Mouse (Mus musculus) kidney, postnatal 0 days (tissue): ENCODE measurements around the gene Cisd2. TPM values are rescaled to one million over a fixed set of nuclear protein-coding genes. Genes with fewer than 3 reads are reported as not detected.

ENCODE experiments used
- ATAC-seq: fragments of 200-750 bp; cut with Nextera tagmentation; replicated peaks from 2 replicates; pipeline ENCODE4 v1.8.0; 2017; ENCODE audit warnings: low read depth, moderate number of reproducible peaks, moderate TSS enrichment, moderate library complexity; ENCODE audit not compliant: low FRiP score
- DNase-seq: peaks from one replicate; pipeline ENCODE4 v3.0.0-alpha.2; 2016; ENCODE audit warnings: low spot score
- H3K27ac ChIP-seq: fragments of 300-500 bp; sonication (generic); 2 replicates; pipeline ENCODE4 v1.5.1; 2014; ENCODE audit warnings: mild to moderate bottlenecking
- H3K27me3 ChIP-seq: fragments of 300-500 bp; sonication (generic); 2 replicates; pipeline ENCODE4 v1.6.1; 2014; ENCODE audit warnings: low read length, mixed read lengths; ENCODE audit not compliant: insufficient read depth
- H3K36me3 ChIP-seq: fragments of 300-500 bp; sonication (generic); 2 replicates; pipeline ENCODE4 v1.6.1; 2014; ENCODE audit warnings: low read length, mixed read lengths; ENCODE audit not compliant: insufficient read depth
- H3K4me1 ChIP-seq: fragments of 300-500 bp; sonication (generic); replicated peaks from 2 replicates; pipeline ENCODE4 v1.6.1; 2014; ENCODE audit warnings: antibody characterized with exemption, low read length, mixed read lengths; ENCODE audit not compliant: insufficient read depth
- H3K4me2 ChIP-seq: fragments of 300-500 bp; sonication (generic); 2 replicates; pipeline ENCODE4 v1.6.1; 2014; ENCODE audit warnings: mild to moderate bottlenecking, low read length, moderate library complexity, mixed read lengths
- H3K4me3 ChIP-seq: fragments of 300-500 bp; sonication (generic); replicated peaks from 2 replicates; pipeline ENCODE4 v1.5.1; 2014; ENCODE audit warnings: low read depth, low read length
- H3K9ac ChIP-seq: fragments of 300-500 bp; sonication (generic); 2 replicates; pipeline ENCODE4 v1.6.1; 2014; ENCODE audit warnings: low read depth, low read length
- H3K9me3 ChIP-seq: fragments of 300-500 bp; sonication (generic); replicated peaks from 2 replicates; pipeline ENCODE4 v1.6.1; 2016; ENCODE audit warnings: low read length, inconsistent platforms, mixed read lengths
- CTCF ChIP-seq: IDR thresholded peaks from 2 replicates; pipeline ENCODE4 v1.5.1; 2016; ENCODE audit warnings: antibody characterized with exemption, low read depth, mild to moderate bottlenecking, moderate library complexity
- WGBS: fragments of 180-500 bp; shearing (Covaris S2); extraction: QIAGEN DNeasy Blood & Tissue Kit; methylation state at CpG from one replicate; pipeline ENCODE4 v1.1.7; 2014; 5-methylcytosine and 5-hydroxymethylcytosine counted together
- polyA plus RNA-seq: library from polyadenylated mRNA; unstranded; fragments of >200 nt; fragmentation: Nextera tagmentation; extraction: Ambion mirVana; gene quantifications from 2 replicates; pipeline ENCODE4 v1.2.1, GENCODE M21; 2015

Cisd2 gene
- polyA plus RNA-seq, 1 experiment from 2014 or later = 57.8 TPM

- WGBS = 69% methylated on average over 5 of the region's 5 CpGs
- Histone ChIP-seq H3K9ac (no peak overlapping the region), H3K36me3 (no peaks in the 10 kb centered on the region), H3K27ac (no peak overlapping the region), H3K4me3 (no peak overlapping the region), H3K9me3 (no peaks in the 10 kb centered on the region), H3K27me3 (no peaks in the 10 kb centered on the region), H3K4me2 (no peak overlapping the region), H3K4me1 (no peaks in the 10 kb centered on the region)
- no peak for ATAC-seq
- no peak for DNase-seq
- no peak for TF ChIP-seq CTCF
These were observed 28.6 kb downstream of the Cisd2 start for GRCm38 (mm10) chr3:135395085-135395484.

GRCm38 (mm10) chr3:135393186-135393585, 30.5 kb downstream of the Cisd2 start:
- Histone ChIP-seq H3K36me3 (no peaks in the 10 kb centered on the region), H3K4me3 (no peak overlapping the region), H3K9ac (no peak overlapping the region), H3K27ac (no peak overlapping the region), H3K27me3 (no peaks in the 10 kb centered on the region), H3K4me1 (no peaks in the 10 kb centered on the region), H3K4me2 (no peak overlapping the region), H3K9me3 (no peaks in the 10 kb centered on the region)
- ATAC-seq = no peak
- WGBS = 69% methylated on average over 6 of the region's 6 CpGs
- TF ChIP-seq CTCF = no peak
- no peak for DNase-seq

- Histone ChIP-seq H3K27me3 (no peaks in the 10 kb centered on the region), H3K9me3 (no peaks in the 10 kb centered on the region), H3K9ac (no peak overlapping the region), H3K4me2 (no peak overlapping the region), H3K4me3 (no peak overlapping the region), H3K27ac (no peak overlapping the region), H3K4me1 (no peaks in the 10 kb centered on the region), H3K36me3 (no peaks in the 10 kb centered on the region)
- no peak for ATAC-seq
- DNase-seq = no peak
- no peak for TF ChIP-seq CTCF
- 93% methylated on average over 4 of the region's 4 CpGs for WGBS
These were observed 43.9 kb downstream of the Cisd2 start for GRCm38 (mm10) chr3:135379868-135380267.

- no peak overlapping the region for H3K9ac ChIP-seq
- no peak overlapping the region for H3K4me2 ChIP-seq
- H3K9me3 ChIP-seq = no peaks in the 10 kb centered on the region
- no peak overlapping the region for H3K27ac ChIP-seq
- no peaks in the 10 kb centered on the region for H3K36me3 ChIP-seq
- DNase-seq = no peak
- 53% methylated on average over 10 of the region's 10 CpGs for WGBS
- no peak for TF ChIP-seq CTCF
- no peak for ATAC-seq
- no peaks in the 10 kb centered on the region for H3K4me1 ChIP-seq
- H3K27me3 ChIP-seq = no peaks in the 10 kb centered on the region
- no peak overlapping the region for H3K4me3 ChIP-seq
These were observed 46.3 kb downstream of the Cisd2 start for GRCm38 (mm10) chr3:135377445-135377844.

- 81% methylated on average over 3 of the region's 3 CpGs for WGBS
- no peak overlapping the region for H3K4me2 ChIP-seq
These were observed 47.9 kb downstream of the Cisd2 start for GRCm38 (mm10) chr3:135375836-135376235.

GRCm38 (mm10) chr3:135357394-135357793, 66.3 kb downstream of the Cisd2 start:
- Histone ChIP-seq H3K4me1 (no peaks in the 10 kb centered on the region), H3K4me3 (no peak overlapping the region), H3K27me3 (no peaks in the 10 kb centered on the region), H3K4me2 (no peak overlapping the region), H3K27ac (no peak overlapping the region), H3K9ac (no peak overlapping the region), H3K36me3 (no peaks in the 10 kb centered on the region), H3K9me3 (no peaks in the 10 kb centered on the region)
- 85% methylated on average over 4 of the region's 4 CpGs for WGBS
- ATAC-seq (no peak), DNase-seq (no peak)
- no peak for TF ChIP-seq CTCF

More at GRCm38 (mm10) chr3:135375836-135376235, 47.9 kb downstream of the Cisd2 start:
- Histone ChIP-seq H3K9ac (no peak overlapping the region), H3K4me1 (no peaks in the 10 kb centered on the region), H3K27me3 (no peaks in the 10 kb centered on the region), H3K27ac (no peak overlapping the region), H3K4me3 (no peak overlapping the region), H3K36me3 (no peaks in the 10 kb centered on the region), H3K9me3 (no peaks in the 10 kb centered on the region)
- no peak for TF ChIP-seq CTCF
- ATAC-seq = no peak
- DNase-seq = no peak

Other genes with a start within 250 kb of the Cisd2 start
- gene Cenpe, start 211.4 kb downstream of the Cisd2 start, polyA plus RNA-seq = 13.2 and 13.3 TPM in 2 replicates
- gene Bdh2, start 142.7 kb downstream of the Cisd2 start, polyA plus RNA-seq = 103 and 107 TPM in 2 replicates
- gene Slc9b2, start 116.2 kb downstream of the Cisd2 start, polyA plus RNA-seq = 3.1 and 3.7 TPM in 2 replicates
- gene Slc9b1, start 75.9 kb downstream of the Cisd2 start, polyA plus RNA-seq = 0.25 and 0.32 TPM in 2 replicates
- gene Ube2d3, start 14.2 kb upstream of the Cisd2 start, polyA plus RNA-seq = 509 and 531 TPM in 2 replicates
- 37.8 and 41.8 TPM in 2 replicates for gene Manba, start 61.7 kb upstream of the Cisd2 start, polyA plus RNA-seq